ENCODE assay signal across 29 mouse cellular contexts in genomic region chr3:141393005-141393404, GRCm38 (mm10).
"Had no signal": no experiment of that assay in that cellular context is flagged by ENCODE, and none has a peak within 500 bp of the region (broad histone marks: within the 10 kb centered on the region; RNA-seq: fewer than 3 reads in every experiment).

No protein-coding gene starts in this region.

- H3K4me1 ChIP-seq: embryonic facial prominence, embryonic 10.5 days; embryonic facial prominence, embryonic 12.5 days; embryonic facial prominence, embryonic 13.5 days; embryonic facial prominence, embryonic 15.5 days; forebrain, embryonic 10.5 days; forebrain, embryonic 12.5 days; forebrain, embryonic 13.5 days; forebrain, embryonic 15.5 days had no signal

- ATAC-seq: forebrain, embryonic 13.5 days; forebrain, embryonic 14.5 days; forebrain, embryonic 15.5 days; forebrain, embryonic 16.5 days; forebrain, postnatal 0 days had no signal

- H3K9ac ChIP-seq: embryonic facial prominence, embryonic 12.5 days; embryonic facial prominence, embryonic 13.5 days; embryonic facial prominence, embryonic 15.5 days; forebrain, embryonic 12.5 days; forebrain, embryonic 13.5 days; forebrain, embryonic 15.5 days; forebrain, postnatal 0 days had no signal

- H3K4me2 ChIP-seq: embryonic facial prominence, embryonic 12.5 days; embryonic facial prominence, embryonic 13.5 days; embryonic facial prominence, embryonic 15.5 days; forebrain, embryonic 12.5 days; forebrain, embryonic 13.5 days; forebrain, embryonic 15.5 days had no signal

- H3K9me3 ChIP-seq: embryonic facial prominence, embryonic 10.5 days; embryonic facial prominence, embryonic 12.5 days; embryonic facial prominence, embryonic 13.5 days; embryonic facial prominence, embryonic 15.5 days; forebrain, embryonic 10.5 days; forebrain, embryonic 12.5 days; forebrain, embryonic 13.5 days; forebrain, embryonic 15.5 days had no signal

- H3K27ac ChIP-seq: embryonic facial prominence, embryonic 10.5 days; embryonic facial prominence, embryonic 12.5 days; embryonic facial prominence, embryonic 13.5 days; embryonic facial prominence, embryonic 15.5 days; forebrain, embryonic 10.5 days; forebrain, embryonic 12.5 days; forebrain, embryonic 13.5 days; forebrain, embryonic 15.5 days; gastrocnemius, adult 2 months; heart, adult 2 months had no signal

- H3K4me3 ChIP-seq: embryonic facial prominence, embryonic 10.5 days; embryonic facial prominence, embryonic 12.5 days; embryonic facial prominence, embryonic 13.5 days; embryonic facial prominence, embryonic 15.5 days; erythroblast, embryonic 14.5 days; forebrain, embryonic 10.5 days; forebrain, embryonic 12.5 days; forebrain, embryonic 13.5 days; forebrain, embryonic 15.5 days; gastrocnemius, adult 2 months; heart, adult 2 months had no signal

- H3K27me3 ChIP-seq: embryonic facial prominence, embryonic 12.5 days; embryonic facial prominence, embryonic 13.5 days; embryonic facial prominence, embryonic 15.5 days; forebrain, embryonic 12.5 days; forebrain, embryonic 13.5 days; forebrain, embryonic 15.5 days had no signal

- DNase-seq: cerebellum, adult 2 months; cerebellum, adult 8-10 months; cerebellum, adult 9-10 months; cerebellum, adult 9-11 months; cerebellum, postnatal 10 days; cerebellum, postnatal 14 days; cerebellum, postnatal 25 days; cerebellum, postnatal 36 days; embryo, embryonic 11 days; forebrain, postnatal 0 days; gastrocnemius, adult 2 months; gastrocnemius, postnatal 10 days; gastrocnemius, postnatal 14 days; gastrocnemius, postnatal 25 days; gastrocnemius, postnatal 36 days; heart, adult 11 months; heart, adult 18-20 months; heart, adult 2 months had no signal

- H3K36me3 ChIP-seq: embryonic facial prominence, embryonic 10.5 days; embryonic facial prominence, embryonic 12.5 days; embryonic facial prominence, embryonic 13.5 days; embryonic facial prominence, embryonic 15.5 days; forebrain, embryonic 10.5 days; forebrain, embryonic 12.5 days; forebrain, embryonic 15.5 days had no signal
